Mouse (Mus musculus) left cerebral cortex, adult 8-10 months (tissue): ENCODE measurements at regions not wholly inside any gene's neighbourhood (a gene's known extent, or its start where the extent isn't known, plus 50 kb on each side); places are given as distances from the start of the nearest gene placed in this dataset.

ENCODE experiments used
- DNase-seq, 2 experiments: peaks; one replicate each; pipeline ENCODE4 v3.0.0; 2022; ENCODE audit warnings: low spot score in 2 of 2

GRCm38 (mm10) chr4:125880028-125880427 is 144.3 kb upstream of the Csf3r start:
- DNase-seq: no peak

- DNase-seq: no peak
Observed at GRCm38 (mm10) chr4:125882531-125882930, 141.8 kb upstream of the Csf3r start.

- DNase-seq: no peak
Observed at GRCm38 (mm10) chr4:125890510-125890909, 133.8 kb upstream of the Csf3r start.

GRCm38 (mm10) chr4:125893139-125893538 is 131.2 kb upstream of the Csf3r start:
- no peak for DNase-seq

- DNase-seq: no peak
Observed at GRCm38 (mm10) chr4:125897707-125898106, 126.6 kb upstream of the Csf3r start.

- DNase-seq: no peak
Observed at GRCm38 (mm10) chr4:125898631-125899348, 125.6 kb upstream of the Csf3r start.

- DNase-seq: no peak
Observed at GRCm38 (mm10) chr4:125901546-125902276, 122.6 kb upstream of the Csf3r start.

GRCm38 (mm10) chr4:125906296-125906695 is 118.1 kb upstream of the Csf3r start:
- DNase-seq: no peak

GRCm38 (mm10) chr4:125908901-125909300 is 115.4 kb upstream of the Csf3r start:
- DNase-seq: no peak

GRCm38 (mm10) chr4:125911541-125912270 is 112.6 kb upstream of the Csf3r start:
- DNase-seq: no peak

- peak; percentile 28 to 36 for DNase-seq
Observed at GRCm38 (mm10) chr4:125912444-125913049, 111.8 kb upstream of the Csf3r start.

GRCm38 (mm10) chr4:125915166-125915565 is 109.2 kb upstream of the Csf3r start:
- no peak for DNase-seq

- no peak for DNase-seq
Observed at GRCm38 (mm10) chr4:125917210-125917609, 107.1 kb upstream of the Csf3r start.

GRCm38 (mm10) chr4:125921550-125922316 is 102.6 kb upstream of the Csf3r start:
- DNase-seq: peak; percentile 27

- no peak for DNase-seq
Observed at GRCm38 (mm10) chr4:125922317-125922878, 102.0 kb upstream of the Csf3r start.

- DNase-seq: no peak
Observed at GRCm38 (mm10) chr4:125923225-125923624, 101.1 kb upstream of the Csf3r start.

GRCm38 (mm10) chr4:125928196-125928595 is 96.2 kb upstream of the Csf3r start:
- DNase-seq: no peak

- no peak for DNase-seq
Observed at GRCm38 (mm10) chr4:125929122-125929772, 95.1 kb upstream of the Csf3r start.

GRCm38 (mm10) chr4:125930764-125931163 is 93.6 kb upstream of the Csf3r start:
- no peak for DNase-seq

- no peak for DNase-seq
Observed at GRCm38 (mm10) chr4:125931321-125931720, 93.0 kb upstream of the Csf3r start.
